Mouse (Mus musculus) stomach, embryonic 14.5 days (tissue): ENCODE measurements around the gene Tjp2. TPM values are rescaled to one million over a fixed set of nuclear protein-coding genes. Genes with fewer than 3 reads are reported as not detected.
"Not testable (repeated sequence)": the region's sequence is repeated elsewhere in the genome, so short reads cannot be mapped to it uniquely, and the experiment has no call there.

Experiments used
- ATAC-seq: fragments of 200-750 bp; cut with Nextera tagmentation; 2 replicates; pipeline ENCODE4 v1.8.0; 2017; ENCODE audit warnings: low read depth, moderate TSS enrichment; ENCODE audit not compliant: insufficient number of reproducible peaks, insufficient read depth, low FRiP score
- H3K27ac ChIP-seq: fragments of 300-500 bp; sonication (generic); 2 replicates; pipeline ENCODE4 v1.5.1; 2014; ENCODE audit warnings: mild to moderate bottlenecking, low read length, moderate library complexity, mixed read lengths
- H3K27me3 ChIP-seq: fragments of 300-500 bp; sonication (generic); 2 replicates; pipeline ENCODE4 v1.6.1; 2014; ENCODE audit warnings: low read length, control low read depth, mixed read lengths; ENCODE audit not compliant: control insufficient read depth, insufficient read depth
- H3K36me3 ChIP-seq: fragments of 300-500 bp; sonication (generic); 2 replicates; pipeline ENCODE4 v1.6.1; 2014; ENCODE audit warnings: mild to moderate bottlenecking, control low read depth, low read length, moderate library complexity, mixed read lengths; ENCODE audit not compliant: control insufficient read depth, insufficient read depth
- H3K4me1 ChIP-seq: fragments of 300-500 bp; sonication (generic); 2 replicates; pipeline ENCODE4 v1.6.1; 2014; ENCODE audit warnings: low read length, control low read depth, mixed read lengths; ENCODE audit not compliant: control insufficient read depth, insufficient read depth
- H3K4me2 ChIP-seq: fragments of 300-500 bp; sonication (generic); replicated peaks from 2 replicates; pipeline ENCODE4 v1.6.1; 2014; ENCODE audit warnings: low read depth, low read length, control low read depth
- H3K4me3 ChIP-seq: fragments of 300-500 bp; sonication (generic); 2 replicates; pipeline ENCODE4 v1.5.1; 2014; ENCODE audit warnings: low read depth, low read length, control low read depth
- H3K9ac ChIP-seq: fragments of 300-500 bp; sonication (generic); replicated peaks from 2 replicates; pipeline ENCODE4 v1.6.1; 2014; ENCODE audit warnings: low read depth, mild to moderate bottlenecking, control low read depth, low read length, moderate library complexity, mixed read lengths
- H3K9me3 ChIP-seq: fragments of 300-500 bp; sonication (generic); 2 replicates; pipeline ENCODE4 v1.6.1; 2016; ENCODE audit warnings: low read depth, low read length, control low read depth; ENCODE audit not compliant: control insufficient read depth
- WGBS: fragments of 180-500 bp; shearing (Covaris S2); extraction: QIAGEN DNeasy Blood & Tissue Kit; methylation state at CpG from one replicate; pipeline ENCODE4 v1.1.7; 2014; 5-methylcytosine and 5-hydroxymethylcytosine counted together
- polyA plus RNA-seq: library from polyadenylated mRNA; unstranded; fragments of >200 nt; fragmentation: Nextera tagmentation; extraction: Ambion mirVana; gene quantifications from 2 replicates; pipeline ENCODE4 v1.2.1, GENCODE M21; 2014

Tjp2 gene
- polyA plus RNA-seq, 1 experiment from 2014 or later = 38.6 TPM

- no peak overlapping the region for H3K9ac ChIP-seq
- H3K4me3 ChIP-seq = no peak overlapping the region
- 77% methylated on average over 5 of the region's 5 CpGs for WGBS
- H3K36me3 ChIP-seq = no peaks in the 10 kb centered on the region
- ATAC-seq = no peak
- H3K9me3 ChIP-seq = no peaks in the 10 kb centered on the region
- no peaks in the 10 kb centered on the region for H3K4me1 ChIP-seq
- H3K4me2 ChIP-seq = no peak overlapping the region
- H3K27me3 ChIP-seq = no peaks in the 10 kb centered on the region
- H3K27ac ChIP-seq = no peak overlapping the region
These were observed 23.0 kb downstream of the Tjp2 start for GRCm38 (mm10) chr19:24201848-24202247.

GRCm38 (mm10) chr19:24200566-24200965, 24.3 kb downstream of the Tjp2 start:
- H3K9ac ChIP-seq = no peak overlapping the region
- H3K9me3 ChIP-seq = no peaks in the 10 kb centered on the region
- ATAC-seq = no peak
- WGBS = 45% methylated on average over 12 of the region's 12 CpGs
- no peak overlapping the region for H3K4me3 ChIP-seq
- H3K36me3 ChIP-seq = no peaks in the 10 kb centered on the region
- H3K27me3 ChIP-seq = no peaks in the 10 kb centered on the region
- no peaks in the 10 kb centered on the region for H3K4me1 ChIP-seq
- no peak overlapping the region for H3K4me2 ChIP-seq
- no peak overlapping the region for H3K27ac ChIP-seq

GRCm38 (mm10) chr19:24198676-24199303, 26.0 kb downstream of the Tjp2 start:
- Histone ChIP-seq H3K4me1 (no peaks in the 10 kb centered on the region), H3K4me2 (no peak overlapping the region), H3K9me3 (no peaks in the 10 kb centered on the region), H3K4me3 (no peak overlapping the region), H3K27me3 (no peaks in the 10 kb centered on the region), H3K36me3 (no peaks in the 10 kb centered on the region), H3K9ac (no peak overlapping the region), H3K27ac (no peak overlapping the region)
- no peak for ATAC-seq
- WGBS = 77% methylated on average over 11 of the region's 11 CpGs

- no peaks in the 10 kb centered on the region for H3K36me3 ChIP-seq
- H3K27ac ChIP-seq = no peak overlapping the region
- no peaks in the 10 kb centered on the region for H3K4me1 ChIP-seq
- H3K27me3 ChIP-seq = no peaks in the 10 kb centered on the region
- H3K9me3 ChIP-seq = no peaks in the 10 kb centered on the region
- 56% methylated on average over 3 of the region's 3 CpGs for WGBS
- no peak overlapping the region for H3K9ac ChIP-seq
- no peak overlapping the region for H3K4me2 ChIP-seq
- no peak for ATAC-seq
- no peak overlapping the region for H3K4me3 ChIP-seq
These were observed 27.5 kb downstream of the Tjp2 start for GRCm38 (mm10) chr19:24197338-24197737.

- Histone ChIP-seq H3K9me3 (no peaks in the 10 kb centered on the region), H3K4me2 (no peak overlapping the region), H3K27ac (no peak overlapping the region), H3K4me1 (no peaks in the 10 kb centered on the region), H3K36me3 (no peaks in the 10 kb centered on the region), H3K9ac (no peak overlapping the region), H3K4me3 (no peak overlapping the region), H3K27me3 (no peaks in the 10 kb centered on the region)
- WGBS = 56% methylated on average over 7 of the region's 7 CpGs
- ATAC-seq = no peak
These were observed 29.6 kb downstream of the Tjp2 start for GRCm38 (mm10) chr19:24195224-24195623.

DNA sequence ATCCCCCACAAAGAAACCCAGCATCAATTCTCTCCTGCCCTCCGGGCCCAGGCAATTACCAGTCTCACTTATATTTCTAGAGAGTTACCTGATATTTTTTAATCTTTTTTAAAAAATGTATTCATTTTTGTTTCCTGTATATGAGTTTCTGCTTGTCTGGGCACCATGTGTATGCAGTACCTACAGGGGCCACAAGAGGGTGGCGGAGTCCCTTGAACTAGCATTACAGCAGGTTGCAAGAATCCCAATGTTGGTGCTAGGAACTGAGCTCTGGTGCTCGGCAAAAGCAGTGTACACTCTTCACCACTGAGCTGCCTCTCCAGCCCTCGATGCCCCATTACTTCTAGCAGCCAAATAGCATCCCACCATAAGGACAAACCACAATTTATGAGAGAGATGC, 30.6 kb downstream of the Tjp2 start:
- Histone ChIP-seq H3K36me3 (no peaks in the 10 kb centered on the region), H3K27ac (no peak overlapping the region), H3K4me3 (no peak overlapping the region), H3K4me1 (no peaks in the 10 kb centered on the region), H3K27me3 (no peaks in the 10 kb centered on the region), H3K9me3 (no peaks in the 10 kb centered on the region), H3K9ac (no peak overlapping the region), H3K4me2 (no peak overlapping the region)
- 90% methylated on average over 4 of the region's 4 CpGs for WGBS
- no peak for ATAC-seq

DNA sequence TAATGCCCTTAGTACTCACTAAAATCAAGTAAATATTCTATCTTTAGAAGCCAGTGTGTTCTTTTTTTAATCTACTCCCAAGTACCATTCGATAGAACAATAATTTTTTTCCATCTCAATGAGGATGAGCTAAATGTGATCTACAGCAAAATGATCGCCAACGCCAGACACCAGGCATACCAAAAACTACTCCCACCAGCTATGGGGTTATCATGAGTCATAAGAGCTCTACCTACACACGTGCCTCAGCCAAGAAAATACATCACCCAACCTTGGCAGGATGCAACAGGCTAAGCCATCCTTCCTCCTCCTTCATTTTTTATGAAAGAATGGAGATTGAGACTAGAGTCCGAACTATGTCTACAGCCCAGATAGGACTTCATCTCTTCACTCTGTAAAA, 31.9 kb downstream of the Tjp2 start:
- Histone ChIP-seq H3K4me3 (no peak overlapping the region), H3K4me1 (no peaks in the 10 kb centered on the region), H3K9me3 (no peaks in the 10 kb centered on the region), H3K27me3 (no peaks in the 10 kb centered on the region), H3K27ac (no peak overlapping the region), H3K9ac (no peak overlapping the region), H3K4me2 (no peak overlapping the region), H3K36me3 (no peaks in the 10 kb centered on the region)
- no peak for ATAC-seq
- WGBS = 88% methylated on average over 5 of the region's 5 CpGs

DNA sequence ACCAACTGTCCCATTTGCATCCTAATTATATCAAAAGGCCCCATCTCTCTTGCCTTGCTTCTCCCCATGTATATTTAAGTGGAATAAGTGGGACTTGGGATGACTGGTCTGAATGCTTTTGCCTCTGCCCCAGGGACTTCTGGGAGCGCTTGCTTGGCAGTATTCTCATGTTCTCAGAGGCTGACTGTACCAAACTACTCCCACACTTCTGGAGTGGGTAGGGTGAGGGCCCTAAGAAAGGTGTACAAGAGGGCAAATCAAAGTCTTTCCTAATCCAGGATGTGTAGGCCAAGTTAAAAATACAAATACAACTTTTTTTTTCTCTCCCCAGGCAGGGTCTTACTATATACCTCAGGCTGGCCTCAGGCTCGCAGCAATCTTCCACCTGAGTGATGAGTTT, 37.0 kb downstream of the Tjp2 start:
- Histone ChIP-seq H3K27me3 (no peaks in the 10 kb centered on the region), H3K9ac (no peak overlapping the region), H3K27ac (no peak overlapping the region), H3K36me3 (no peaks in the 10 kb centered on the region), H3K9me3 (no peaks in the 10 kb centered on the region), H3K4me2 (no peak overlapping the region), H3K4me3 (no peak overlapping the region), H3K4me1 (no peaks in the 10 kb centered on the region)
- 78% methylated on average over 2 of the region's 2 CpGs for WGBS
- ATAC-seq = no peak

DNA sequence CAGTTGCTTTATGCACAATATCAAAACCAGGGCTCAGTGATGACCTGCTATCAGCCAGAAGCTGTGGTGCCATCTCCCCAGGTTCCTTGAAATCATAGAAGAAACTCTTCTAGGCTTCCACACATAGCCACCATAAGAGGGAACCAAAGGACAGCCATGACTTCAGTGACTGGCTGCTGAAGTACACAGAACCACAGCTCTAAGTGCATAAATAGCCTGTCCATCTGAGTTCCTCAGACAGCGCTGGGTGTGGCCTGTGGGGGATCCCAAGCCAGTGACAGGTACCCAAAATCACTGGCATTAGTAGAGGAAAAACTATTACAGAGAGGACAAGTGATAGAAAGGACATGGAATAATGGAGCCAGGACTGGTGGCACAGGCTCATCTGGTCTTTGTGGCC, 37.5 kb downstream of the Tjp2 start:
- ATAC-seq, H3K9me3 ChIP-seq, H3K4me2 ChIP-seq, H3K4me1 ChIP-seq, H3K4me3 ChIP-seq, H3K9ac ChIP-seq, H3K27ac ChIP-seq, H3K36me3 ChIP-seq, H3K27me3 ChIP-seq: not testable (repeated sequence)
- WGBS = 81% methylated on average over 1 of the region's 1 CpGs
